Mouse (Mus musculus): ENCODE results near the gene Zfp57. TPM values are rescaled to one million over a fixed set of nuclear protein-coding genes. Genes with fewer than 3 reads are reported as not detected.
A peak's percentile ranks its signal among the peaks of the same experiment; 100 is the strongest.
"Not testable (repeated sequence)": the region's sequence is repeated elsewhere in the genome, so short reads cannot be mapped to it uniquely, and the experiment has no call there.

Zfp57 gene
- polyA plus RNA-seq, 1 experiment from 2014 or later: 3.9 TPM

GRCm38 (mm10) chr17:36994528-36994927 lies 6.4 kb upstream of the Zfp57 start:
- DNase-seq (ENCODE audit: low spot score): no peak

GRCm38 (mm10) chr17:36995448-36995847 lies 5.5 kb upstream of the Zfp57 start:
- DNase-seq (ENCODE audit: low spot score): no peak

GRCm38 (mm10) chr17:36997033-36997735 lies 3.8 kb upstream of the Zfp57 start:
- peak; percentile 68 for DNase-seq (ENCODE audit: low spot score)

GRCm38 (mm10) chr17:36998477-36998876 lies 2.5 kb upstream of the Zfp57 start:
- no peak for DNase-seq (ENCODE audit: low spot score)

GRCm38 (mm10) chr17:37002364-37003330 lies 1.7 kb downstream of the Zfp57 start:
- no peak for DNase-seq (ENCODE audit: low spot score)

GRCm38 (mm10) chr17:37003366-37003765 lies 2.4 kb downstream of the Zfp57 start:
- DNase-seq (ENCODE audit: low spot score): no peak

- DNase-seq (ENCODE audit: low spot score): no peak
These were observed 7.2 kb downstream of the Zfp57 start for GRCm38 (mm10) chr17:37008161-37008560.

- DNase-seq (ENCODE audit: low spot score): peak; percentile 9
These were observed 8.6 kb downstream of the Zfp57 start for GRCm38 (mm10) chr17:37009460-37010042.

- no peak for DNase-seq (ENCODE audit: low spot score)
These were observed 10.8 kb downstream of the Zfp57 start for GRCm38 (mm10) chr17:37011719-37012118.

- DNase-seq (ENCODE audit: low spot score): no peak
These were observed 11.2 kb downstream of the Zfp57 start for GRCm38 (mm10) chr17:37012141-37012540.

GRCm38 (mm10) chr17:37016333-37016732 lies 15.4 kb downstream of the Zfp57 start:
- DNase-seq (ENCODE audit: low spot score): no peak

GRCm38 (mm10) chr17:37018328-37018727 lies 17.4 kb downstream of the Zfp57 start:
- DNase-seq (ENCODE audit: low spot score): no peak

- DNase-seq (ENCODE audit: low spot score): not testable (repeated sequence)
These were observed 18.3 kb downstream of the Zfp57 start for GRCm38 (mm10) chr17:37019242-37019641.

- DNase-seq (ENCODE audit: low spot score): no peak
These were observed 21.9 kb downstream of the Zfp57 start, which contains the start of gene Mog for GRCm38 (mm10) chr17:37022628-37023576. Gene Mog, minus strand, starts transcription at chr17:37023398.

- DNase-seq (ENCODE audit: low spot score): no peak
These were observed 25.5 kb downstream of the Zfp57 start for GRCm38 (mm10) chr17:37026425-37026824.

GRCm38 (mm10) chr17:37027486-37027885 lies 26.5 kb downstream of the Zfp57 start:
- no peak for DNase-seq (ENCODE audit: low spot score)

- DNase-seq (ENCODE audit: low spot score): no peak
These were observed 27.2 kb downstream of the Zfp57 start for GRCm38 (mm10) chr17:37028212-37028611.

- DNase-seq (ENCODE audit: low spot score): peak; percentile 82
These were observed 27.7 kb downstream of the Zfp57 start for GRCm38 (mm10) chr17:37028683-37029120.

- DNase-seq (ENCODE audit: low spot score): no peak
These were observed 28.2 kb downstream of the Zfp57 start for GRCm38 (mm10) chr17:37029162-37029561.

GRCm38 (mm10) chr17:37039127-37039894 lies 38.3 kb downstream of the Zfp57 start:
- no peak for DNase-seq (ENCODE audit: low spot score)
